Mouse (Mus musculus) neural tube, embryonic 13.5 days (tissue): Measurements from ENCODE around the gene Creb5. TPM values are rescaled to one million over a fixed set of nuclear protein-coding genes. Genes with fewer than 3 reads are reported as not detected.

Experiments
- ATAC-seq: fragments of 200-750 bp; cut with Nextera tagmentation; 2 replicates; pipeline ENCODE4 v1.8.0; 2017; ENCODE audit warnings: low read depth, mild to moderate bottlenecking, moderate TSS enrichment, moderate library complexity
- H3K27ac ChIP-seq: fragments of 300-500 bp; sonication (generic); replicated peaks from 2 replicates; pipeline ENCODE4 v1.5.1; 2015; ENCODE audit warnings: moderate library complexity, mild to moderate bottlenecking, inconsistent platforms
- H3K27me3 ChIP-seq: fragments of 300-500 bp; sonication (generic); 2 replicates; pipeline ENCODE4 v1.6.1; 2015; ENCODE audit warnings: mild to moderate bottlenecking, inconsistent platforms
- H3K36me3 ChIP-seq: fragments of 300-500 bp; sonication (generic); 2 replicates; pipeline ENCODE4 v1.6.1; 2015; ENCODE audit warnings: mild to moderate bottlenecking, inconsistent platforms
- H3K4me1 ChIP-seq: fragments of 300-500 bp; sonication (generic); replicated peaks from 2 replicates; pipeline ENCODE4 v1.6.1; 2015; ENCODE audit warnings: inconsistent platforms
- H3K4me2 ChIP-seq: fragments of 300-500 bp; sonication (generic); 2 replicates; pipeline ENCODE4 v1.6.1; 2015; ENCODE audit warnings: inconsistent platforms, mild to moderate bottlenecking, moderate library complexity
- H3K4me3 ChIP-seq: fragments of 300-500 bp; sonication (generic); 2 replicates; pipeline ENCODE4 v1.5.1; 2015; ENCODE audit warnings: mild to moderate bottlenecking, inconsistent platforms
- H3K9ac ChIP-seq: fragments of 300-500 bp; sonication (generic); 2 replicates; pipeline ENCODE4 v1.6.1; 2015; ENCODE audit warnings: moderate library complexity, mild to moderate bottlenecking, inconsistent platforms
- H3K9me3 ChIP-seq: fragments of 300-500 bp; sonication (generic); 2 replicates; pipeline ENCODE4 v1.6.1; 2016; ENCODE audit warnings: inconsistent platforms
- WGBS: fragments of 180-500 bp; shearing (Covaris S2); methylation state at CpG from one replicate; pipeline ENCODE4 v1.1.7; 2015; 5-methylcytosine and 5-hydroxymethylcytosine counted together
- polyA plus RNA-seq: library from polyadenylated mRNA; unstranded; fragments of >200 nt; fragmentation: Nextera tagmentation; extraction: Ambion mirVana; gene quantifications from 2 replicates; pipeline ENCODE4 v1.2.1, GENCODE M21; 2015

Gene Creb5
- polyA plus RNA-seq, 1 experiment from 2014 or later = 11.9 TPM

DNA sequence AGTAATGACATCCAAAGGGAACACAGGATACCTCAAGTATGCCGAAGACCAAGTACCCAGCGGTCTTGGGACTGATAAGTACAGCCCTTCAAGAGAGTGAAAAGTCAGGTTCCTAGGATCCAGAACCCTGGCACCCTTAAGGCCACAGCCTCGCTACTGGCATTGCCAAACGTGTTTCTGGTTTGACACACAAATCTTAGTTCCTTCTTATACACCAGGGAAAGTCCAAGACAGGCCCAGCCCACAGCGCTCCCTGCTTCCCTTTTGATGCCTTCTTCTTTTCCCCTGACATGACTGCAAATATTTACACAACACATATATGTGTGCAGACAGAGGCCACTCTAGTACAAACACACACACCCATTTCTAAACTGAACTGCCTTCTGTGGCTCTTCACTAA lies 423.5 kb downstream of the Creb5 start:
- Histone ChIP-seq H3K27me3 (peaks cover 10% of the 10 kb centered on the region; the same call in 1 of the 2 replicates), H3K4me3 (no peak overlapping the region), H3K36me3 (no peaks in the 10 kb centered on the region), H3K27ac (no peak overlapping the region), H3K4me2 (no peak overlapping the region), H3K9ac (no peak overlapping the region), H3K9me3 (no peaks in the 10 kb centered on the region), H3K4me1 (peaks cover 17% of the 10 kb centered on the region)
- no peak for ATAC-seq
- 90% methylated on average over 5 of the region's 5 CpGs for WGBS

DNA sequence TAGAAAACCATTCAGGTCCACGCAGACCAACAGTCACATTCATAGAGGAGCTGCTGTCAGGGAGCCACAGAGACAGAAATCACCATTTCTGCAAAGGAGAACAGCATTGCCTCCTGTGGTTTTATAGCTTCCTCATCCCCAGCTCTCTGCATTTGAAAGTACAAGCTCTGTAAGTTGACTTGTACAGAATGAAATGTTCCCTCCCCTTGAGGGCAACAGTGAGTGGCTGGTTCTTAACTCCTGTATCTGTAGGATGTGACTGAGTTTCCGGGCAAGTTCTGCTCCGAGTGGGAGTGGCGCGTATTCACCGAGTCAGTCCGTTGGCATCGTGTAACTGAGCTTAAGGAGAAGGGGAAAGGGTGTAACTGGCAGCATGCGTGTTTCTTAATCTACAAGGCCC lies 426.1 kb downstream of the Creb5 start:
- 48% methylated on average over 9 of the region's 9 CpGs for WGBS
- Histone ChIP-seq H3K27ac (no peak overlapping the region), H3K9ac (no peak overlapping the region), H3K9me3 (no peaks in the 10 kb centered on the region), H3K27me3 (peaks cover 10% of the 10 kb centered on the region; the same call in 1 of the 2 replicates), H3K4me2 (no peak overlapping the region), H3K4me3 (no peak overlapping the region), H3K36me3 (no peaks in the 10 kb centered on the region), H3K4me1 (peaks cover 17% of the 10 kb centered on the region)
- no peak for ATAC-seq

DNA sequence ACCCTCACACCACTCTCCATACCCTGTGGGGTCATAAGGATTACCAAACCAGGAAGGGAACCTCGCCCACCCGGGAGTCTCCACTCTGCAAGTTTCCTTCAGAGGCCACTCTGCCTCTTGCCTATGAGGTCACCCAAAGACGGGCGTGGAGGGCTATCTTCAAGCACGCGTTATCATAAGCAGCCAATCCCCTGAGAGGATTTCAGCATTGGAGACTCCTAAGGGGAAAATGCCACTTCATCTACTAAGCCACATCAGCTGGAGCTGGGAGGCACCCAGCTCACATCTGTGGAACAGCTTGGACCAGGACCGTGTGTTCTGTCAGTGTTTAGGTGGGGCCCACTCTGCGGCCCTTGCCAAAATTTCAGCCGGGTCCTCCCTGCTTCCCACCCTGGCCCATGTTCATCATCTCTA lies 427.8 kb downstream of the Creb5 start:
- H3K9ac ChIP-seq = no peak overlapping the region
- no peak overlapping the region for H3K4me2 ChIP-seq
- H3K27me3 ChIP-seq = peaks cover 13% of the 10 kb centered on the region
- H3K36me3 ChIP-seq = no peaks in the 10 kb centered on the region
- H3K4me3 ChIP-seq = no peak overlapping the region
- H3K9me3 ChIP-seq = no peaks in the 10 kb centered on the region
- no peak overlapping the region for H3K27ac ChIP-seq
- no peak for ATAC-seq
- H3K4me1 ChIP-seq = peaks cover 11% of the 10 kb centered on the region
- 90% methylated on average over 9 of the region's 9 CpGs for WGBS

DNA sequence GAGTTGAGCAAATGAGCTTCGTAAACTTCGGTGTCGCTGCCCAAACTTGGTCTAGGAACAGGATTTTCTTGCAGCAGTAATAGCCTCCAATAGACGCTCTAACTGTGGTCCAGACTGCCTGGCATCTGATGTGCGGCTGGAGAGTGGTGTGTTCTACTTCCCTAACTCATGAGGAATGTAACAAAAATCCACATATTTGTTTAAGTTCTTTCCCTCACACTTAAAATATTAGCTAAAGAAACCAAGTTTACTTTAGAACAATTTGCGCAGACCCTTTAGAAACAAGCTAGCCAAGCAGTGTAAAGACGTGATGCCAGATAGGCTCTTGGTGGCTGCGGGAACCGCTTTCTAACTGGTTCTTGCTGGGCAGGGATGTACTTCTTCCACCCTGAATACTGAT lies 428.9 kb downstream of the Creb5 start:
- H3K9me3 ChIP-seq = no peaks in the 10 kb centered on the region
- peaks cover 11% of the 10 kb centered on the region for H3K4me1 ChIP-seq
- no peak overlapping the region for H3K4me2 ChIP-seq
- H3K27me3 ChIP-seq = peaks cover 18% of the 10 kb centered on the region
- H3K36me3 ChIP-seq = no peaks in the 10 kb centered on the region
- H3K9ac ChIP-seq = no peak overlapping the region
- H3K4me3 ChIP-seq = no peak overlapping the region
- 90% methylated on average over 9 of the region's 9 CpGs for WGBS
- no peak overlapping the region for H3K27ac ChIP-seq
- ATAC-seq = no peak

DNA sequence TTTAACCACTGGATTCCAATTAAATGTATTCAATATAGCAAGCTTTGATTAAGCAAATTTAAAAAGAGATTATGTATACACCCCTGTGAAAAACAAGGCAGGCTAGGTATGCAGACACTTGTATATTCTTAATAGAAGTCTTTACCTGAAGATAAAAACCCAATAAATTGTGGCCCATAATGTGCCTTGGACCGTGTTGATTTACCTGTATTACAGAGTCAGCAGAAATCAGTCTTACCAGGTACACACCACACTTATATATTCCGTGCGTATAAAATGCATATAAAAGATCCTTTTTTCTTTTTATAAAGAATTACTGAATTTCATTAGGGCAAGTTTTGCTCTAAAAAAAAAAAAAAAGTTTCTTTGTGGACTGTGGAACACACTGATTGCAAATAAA lies 432.9 kb downstream of the Creb5 start:
- no peak overlapping the region for H3K27ac ChIP-seq
- ATAC-seq = no peak
- no peak overlapping the region for H3K9ac ChIP-seq
- H3K9me3 ChIP-seq = no peaks in the 10 kb centered on the region
- WGBS = 90% methylated on average over 3 of the region's 3 CpGs
- H3K4me2 ChIP-seq = no peak overlapping the region
- peaks cover 14% of the 10 kb centered on the region for H3K27me3 ChIP-seq
- H3K4me1 ChIP-seq = peaks cover 4% of the 10 kb centered on the region; the same call in 1 of the 2 replicates
- H3K4me3 ChIP-seq = no peak overlapping the region
- H3K36me3 ChIP-seq = no peaks in the 10 kb centered on the region

DNA sequence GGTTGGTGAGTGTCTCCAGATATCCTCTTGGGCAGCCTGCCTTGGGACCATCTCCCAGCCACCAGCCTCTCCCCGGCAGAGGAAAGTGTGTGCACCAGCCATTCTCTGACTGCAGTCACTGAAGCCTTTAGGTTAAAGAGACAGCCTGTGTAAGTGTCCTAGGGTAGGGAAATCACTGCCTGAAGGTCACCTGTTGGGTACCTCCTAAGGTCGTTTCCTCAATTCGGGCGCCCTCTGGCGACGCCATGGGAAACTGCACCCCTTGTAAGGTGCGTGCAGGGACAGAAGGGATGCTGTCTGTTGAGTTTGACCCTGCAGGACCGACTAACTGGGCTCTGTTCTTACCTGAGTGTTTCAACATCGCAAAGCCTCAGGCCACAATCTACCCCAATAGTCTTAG lies 434.5 kb downstream of the Creb5 start:
- Histone ChIP-seq H3K27ac (no peak overlapping the region), H3K9me3 (no peaks in the 10 kb centered on the region), H3K9ac (no peak overlapping the region), H3K27me3 (peaks cover 14% of the 10 kb centered on the region), H3K4me1 (peaks cover 4% of the 10 kb centered on the region; the same call in 1 of the 2 replicates), H3K4me3 (no peak overlapping the region), H3K36me3 (no peaks in the 10 kb centered on the region), H3K4me2 (no peak overlapping the region)
- WGBS = 16% methylated on average over 9 of the region's 9 CpGs
- ATAC-seq = peak; percentile 32; the same call in 1 of the 2 replicates

DNA sequence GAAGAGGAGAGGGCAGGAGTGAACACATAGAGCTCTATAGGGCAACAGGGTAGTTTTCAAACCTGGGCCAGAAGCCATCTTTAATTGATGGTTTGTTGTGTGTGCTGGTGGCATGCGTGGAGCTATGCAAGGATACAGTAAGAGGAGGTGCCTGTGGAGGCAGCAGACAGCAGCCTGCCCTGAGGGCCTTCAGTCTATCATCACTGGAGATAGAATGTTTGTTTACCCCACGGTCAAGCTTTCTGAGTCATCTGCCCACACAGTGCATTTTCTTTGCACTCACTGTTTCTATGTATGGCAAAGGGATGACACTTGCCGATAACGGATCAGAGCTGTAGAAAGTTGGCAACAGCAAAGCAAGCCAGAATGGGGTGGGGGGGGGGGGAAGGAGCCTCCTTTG lies 435.6 kb downstream of the Creb5 start:
- ATAC-seq = no peak
- H3K4me1 ChIP-seq = peaks cover 4% of the 10 kb centered on the region; the same call in 1 of the 2 replicates
- 89% methylated on average over 4 of the region's 4 CpGs for WGBS
- no peaks in the 10 kb centered on the region for H3K9me3 ChIP-seq
- H3K27me3 ChIP-seq = peaks cover 14% of the 10 kb centered on the region
- no peak overlapping the region for H3K4me3 ChIP-seq
- H3K36me3 ChIP-seq = no peaks in the 10 kb centered on the region
- H3K4me2 ChIP-seq = no peak overlapping the region
- no peak overlapping the region for H3K27ac ChIP-seq
- H3K9ac ChIP-seq = no peak overlapping the region

DNA sequence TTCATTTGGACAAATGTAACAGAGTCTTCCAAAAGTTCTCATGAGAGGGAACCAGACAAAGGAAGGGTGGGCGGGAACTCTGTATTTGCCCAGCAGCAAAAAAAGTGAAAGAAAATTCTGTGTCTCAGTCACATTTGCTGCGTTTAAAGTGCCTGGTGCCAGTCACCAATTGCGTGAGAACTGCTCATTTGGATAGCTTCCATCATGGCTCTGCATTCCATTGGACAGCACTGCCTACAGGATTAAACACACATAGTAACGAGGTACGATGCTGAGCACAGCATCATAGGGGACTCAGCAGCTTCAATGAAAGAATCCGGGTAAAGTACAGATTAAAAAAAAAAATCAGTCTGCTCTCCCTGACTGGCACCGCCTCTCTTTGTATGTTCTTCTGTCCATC lies 443.4 kb downstream of the Creb5 start:
- no peaks in the 10 kb centered on the region for H3K9me3 ChIP-seq
- H3K9ac ChIP-seq = no peak overlapping the region
- H3K4me1 ChIP-seq = peaks cover 5% of the 10 kb centered on the region; the same call in 1 of the 2 replicates
- no peak overlapping the region for H3K27ac ChIP-seq
- ATAC-seq = no peak
- no peaks in the 10 kb centered on the region for H3K36me3 ChIP-seq
- H3K27me3 ChIP-seq = no peaks in the 10 kb centered on the region
- no peak overlapping the region for H3K4me2 ChIP-seq
- 82% methylated on average over 7 of the region's 7 CpGs for WGBS
- H3K4me3 ChIP-seq = no peak overlapping the region

DNA sequence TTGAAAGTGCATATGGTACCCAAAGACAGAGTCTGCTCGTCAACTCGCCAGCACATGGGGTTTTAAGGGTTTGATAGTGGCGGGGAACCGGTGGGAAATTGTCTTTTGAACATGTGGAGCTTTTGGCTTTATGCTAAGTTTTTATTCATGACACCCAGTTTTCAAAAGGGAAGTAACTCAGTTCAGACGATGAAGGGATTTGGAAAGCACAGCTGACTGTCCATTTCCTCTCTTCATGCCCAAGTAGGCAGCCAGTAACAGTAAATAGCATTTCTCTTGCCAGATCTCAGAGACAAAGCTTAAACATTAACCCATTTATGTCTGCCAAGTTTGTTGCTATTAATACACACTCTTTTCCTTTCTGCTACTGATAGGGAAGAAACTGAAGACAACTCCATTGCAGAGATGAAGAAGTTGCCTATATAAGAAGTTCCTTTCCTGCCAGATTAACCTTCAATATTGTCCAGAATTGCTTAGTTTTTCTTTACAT lies 444.0 kb downstream of the Creb5 start:
- no peak for ATAC-seq
- H3K27ac ChIP-seq = no peak overlapping the region
- H3K9me3 ChIP-seq = no peaks in the 10 kb centered on the region
- H3K4me1 ChIP-seq = peaks cover 5% of the 10 kb centered on the region; the same call in 1 of the 2 replicates
- H3K27me3 ChIP-seq = no peaks in the 10 kb centered on the region
- 82% methylated on average over 5 of the region's 5 CpGs for WGBS
- no peaks in the 10 kb centered on the region for H3K36me3 ChIP-seq
- no peak overlapping the region for H3K4me3 ChIP-seq
- H3K9ac ChIP-seq = no peak overlapping the region
- H3K4me2 ChIP-seq = no peak overlapping the region

DNA sequence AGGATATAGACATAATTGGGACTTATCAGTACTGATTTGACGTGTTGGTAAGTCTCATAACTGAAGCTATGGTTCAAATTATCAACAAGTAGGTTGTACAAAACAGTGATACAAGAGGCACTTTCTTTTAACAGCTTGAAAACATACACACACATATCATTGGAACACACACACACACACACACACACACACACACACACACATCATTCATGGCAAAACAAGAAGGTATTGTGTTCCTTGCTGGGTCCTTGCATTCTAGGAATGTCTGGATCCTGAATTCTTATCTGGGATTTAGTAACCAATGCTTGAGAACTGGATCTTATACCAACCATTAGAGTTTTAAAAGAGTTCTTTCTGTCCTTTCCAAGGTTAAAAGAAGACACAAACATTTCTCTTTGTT lies 446.5 kb downstream of the Creb5 start:
- no peaks in the 10 kb centered on the region for H3K27me3 ChIP-seq
- no peaks in the 10 kb centered on the region for H3K9me3 ChIP-seq
- H3K9ac ChIP-seq = no peak overlapping the region
- ATAC-seq = no peak
- peaks cover 5% of the 10 kb centered on the region; the same call in 1 of the 2 replicates for H3K4me1 ChIP-seq
- no peak overlapping the region for H3K4me3 ChIP-seq
- H3K27ac ChIP-seq = no peak overlapping the region
- 96% methylated on average over 1 of the region's 1 CpGs for WGBS
- H3K4me2 ChIP-seq = no peak overlapping the region
- no peaks in the 10 kb centered on the region for H3K36me3 ChIP-seq

DNA sequence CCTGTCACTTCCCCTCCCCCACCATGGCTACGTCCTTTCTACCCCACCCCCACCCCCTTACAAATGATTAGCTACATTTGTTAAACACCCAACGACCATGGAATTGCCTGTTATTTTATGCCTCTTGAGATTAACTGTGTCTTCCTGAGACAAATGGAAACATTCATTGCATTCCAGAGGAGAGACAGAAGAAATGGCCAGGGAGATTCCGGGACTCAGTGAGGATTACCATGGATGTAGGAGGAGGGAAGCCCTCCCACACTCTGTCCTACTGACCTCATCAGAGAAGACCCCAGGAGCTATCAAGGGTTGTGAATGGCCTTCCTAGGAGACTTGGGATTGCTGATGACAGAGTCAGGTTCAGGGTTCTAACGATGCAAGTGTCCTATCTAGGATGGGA lies 446.9 kb downstream of the Creb5 start:
- H3K9ac ChIP-seq = no peak overlapping the region
- no peaks in the 10 kb centered on the region for H3K36me3 ChIP-seq
- no peak overlapping the region for H3K4me3 ChIP-seq
- no peak overlapping the region for H3K4me2 ChIP-seq
- H3K4me1 ChIP-seq = peaks cover 5% of the 10 kb centered on the region; the same call in 1 of the 2 replicates
- H3K27me3 ChIP-seq = no peaks in the 10 kb centered on the region
- WGBS = 27% methylated on average over 4 of the region's 4 CpGs
- ATAC-seq = no peak
- no peaks in the 10 kb centered on the region for H3K9me3 ChIP-seq
- H3K27ac ChIP-seq = no peak overlapping the region

DNA sequence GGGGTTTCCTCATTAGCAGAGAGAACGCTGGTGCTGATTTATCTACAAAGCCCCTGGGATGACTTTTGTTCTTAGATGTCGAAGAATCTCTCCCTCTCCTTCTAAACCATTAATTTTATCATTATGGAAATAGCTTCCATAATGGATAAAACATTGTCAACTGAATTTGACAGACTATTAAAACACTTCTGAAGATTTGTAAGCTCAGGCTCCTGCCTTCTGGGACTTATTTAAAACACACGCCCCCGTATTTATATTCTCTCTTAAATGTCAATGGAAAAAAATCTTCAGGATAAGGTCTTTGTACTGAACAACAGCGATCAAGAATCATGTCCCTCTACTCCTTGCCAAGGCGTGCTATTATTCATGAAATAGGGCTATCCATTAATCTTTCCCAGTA lies 448.6 kb downstream of the Creb5 start:
- WGBS = 45% methylated on average over 6 of the region's 6 CpGs
- H3K4me2 ChIP-seq = no peak overlapping the region
- no peaks in the 10 kb centered on the region for H3K9me3 ChIP-seq
- H3K9ac ChIP-seq = no peak overlapping the region
- H3K27me3 ChIP-seq = no peaks in the 10 kb centered on the region
- no peak overlapping the region for H3K27ac ChIP-seq
- H3K4me3 ChIP-seq = no peak overlapping the region
- no peak for ATAC-seq
- no peaks in the 10 kb centered on the region for H3K36me3 ChIP-seq
- H3K4me1 ChIP-seq = peaks cover 5% of the 10 kb centered on the region

DNA sequence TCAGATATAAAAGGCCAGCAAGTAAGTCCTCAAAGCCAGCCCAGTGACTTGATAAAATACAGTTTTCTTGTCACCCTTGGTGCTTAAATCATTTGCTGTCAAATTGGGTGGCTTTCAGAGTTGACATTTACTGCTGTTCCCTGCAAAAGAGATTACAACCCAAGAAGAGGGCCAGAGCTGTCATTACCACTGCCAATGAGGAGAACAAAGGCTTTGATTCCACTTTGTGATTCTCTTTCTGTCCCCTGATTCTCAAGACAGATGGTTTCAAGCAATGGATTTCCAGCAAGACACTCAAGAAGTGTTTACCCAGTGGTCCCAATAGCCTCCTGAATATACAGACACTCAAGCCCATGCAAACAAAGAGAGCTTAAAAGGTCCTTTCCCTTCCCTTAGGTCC lies 451.1 kb downstream of the Creb5 start:
- Histone ChIP-seq H3K9me3 (no peaks in the 10 kb centered on the region), H3K36me3 (no peaks in the 10 kb centered on the region), H3K27ac (no peak overlapping the region), H3K4me1 (peaks cover 5% of the 10 kb centered on the region), H3K27me3 (no peaks in the 10 kb centered on the region), H3K4me2 (no peak overlapping the region), H3K9ac (no peak overlapping the region), H3K4me3 (no peak overlapping the region)
- ATAC-seq = no peak
